Mouse (Mus musculus) lung, postnatal 10 days (tissue): Measurements from ENCODE around the gene Gabbr1.
A peak's percentile ranks its signal among the peaks of the same experiment; 100 is the strongest.
"Not testable (repeated sequence)": the region's sequence is repeated elsewhere in the genome, so short reads cannot be mapped to it uniquely, and the experiment has no call there.

ENCODE experiments used
- DNase-seq: peaks from one replicate; pipeline ENCODE4 v3.0.0; 2021

Gene Gabbr1

GRCm38 (mm10) chr17:37045611-37046311 lies at the start of gene Gabbr1:
TSS of gene Gabbr1 (plus strand) at chr17:37045966.
- peak; percentile 89 for DNase-seq

GRCm38 (mm10) chr17:36997033-36997735 lies 48.6 kb upstream of the Gabbr1 start:
- DNase-seq, result peak; percentile 90

- no peak for DNase-seq
These were observed 47.3 kb upstream of the Gabbr1 start for GRCm38 (mm10) chr17:36998477-36998876.

GRCm38 (mm10) chr17:37000863-37001262 lies 44.9 kb upstream of the Gabbr1 start, which contains the start of gene Zfp57:
TSS of gene Zfp57 (plus strand) at chr17:37001163.
- no peak for DNase-seq

- peak; percentile 88 for DNase-seq
These were observed 43.1 kb upstream of the Gabbr1 start for GRCm38 (mm10) chr17:37002364-37003330.

- DNase-seq, result no peak
These were observed 42.4 kb upstream of the Gabbr1 start for GRCm38 (mm10) chr17:37003366-37003765.

GRCm38 (mm10) chr17:37008161-37008560 lies 37.6 kb upstream of the Gabbr1 start:
- DNase-seq, result no peak

GRCm38 (mm10) chr17:37009460-37010042 lies 36.2 kb upstream of the Gabbr1 start:
- DNase-seq, result no peak

- no peak for DNase-seq
These were observed 34.0 kb upstream of the Gabbr1 start for GRCm38 (mm10) chr17:37011719-37012118.

- no peak for DNase-seq
These were observed 33.6 kb upstream of the Gabbr1 start for GRCm38 (mm10) chr17:37012141-37012540.

- DNase-seq, result no peak
These were observed 29.4 kb upstream of the Gabbr1 start for GRCm38 (mm10) chr17:37016333-37016732.

GRCm38 (mm10) chr17:37018328-37018727 lies 27.4 kb upstream of the Gabbr1 start:
- no peak for DNase-seq

GRCm38 (mm10) chr17:37019242-37019641 lies 26.5 kb upstream of the Gabbr1 start:
- DNase-seq, result not testable (repeated sequence)

- no peak for DNase-seq
These were observed 22.9 kb upstream of the Gabbr1 start, which contains the start of gene Mog for GRCm38 (mm10) chr17:37022628-37023576. TSS of gene Mog (minus strand) at chr17:37023398.

- DNase-seq, result no peak
These were observed 19.3 kb upstream of the Gabbr1 start for GRCm38 (mm10) chr17:37026425-37026824.

GRCm38 (mm10) chr17:37027486-37027885 lies 18.3 kb upstream of the Gabbr1 start:
- no peak for DNase-seq

GRCm38 (mm10) chr17:37028212-37028611 lies 17.6 kb upstream of the Gabbr1 start:
- DNase-seq, result no peak

GRCm38 (mm10) chr17:37028683-37029120 lies 17.1 kb upstream of the Gabbr1 start:
- peak; percentile 95 for DNase-seq

GRCm38 (mm10) chr17:37029162-37029561 lies 16.6 kb upstream of the Gabbr1 start:
- DNase-seq, result no peak

GRCm38 (mm10) chr17:37039127-37039894 lies 6.5 kb upstream of the Gabbr1 start:
- no peak for DNase-seq
